Mouse (Mus musculus) liver, adult 2 months (tissue): ENCODE results near the gene Fam221b.

ENCODE experiments used
- CTCF ChIP-seq: fragments of 200-500 bp; IDR thresholded peaks from 2 replicates; pipeline ENCODE4 v1.5.1; 2011; ENCODE audit warnings: low read depth, low read length, control low read depth
- POLR2A ChIP-seq: fragments of 200-500 bp; IDR thresholded peaks from 2 replicates; pipeline ENCODE4 v1.6.1; 2011; ENCODE audit warnings: low read length, control low read depth; ENCODE audit not compliant: insufficient read depth; ENCODE audit errors: extremely low read depth

DNA sequence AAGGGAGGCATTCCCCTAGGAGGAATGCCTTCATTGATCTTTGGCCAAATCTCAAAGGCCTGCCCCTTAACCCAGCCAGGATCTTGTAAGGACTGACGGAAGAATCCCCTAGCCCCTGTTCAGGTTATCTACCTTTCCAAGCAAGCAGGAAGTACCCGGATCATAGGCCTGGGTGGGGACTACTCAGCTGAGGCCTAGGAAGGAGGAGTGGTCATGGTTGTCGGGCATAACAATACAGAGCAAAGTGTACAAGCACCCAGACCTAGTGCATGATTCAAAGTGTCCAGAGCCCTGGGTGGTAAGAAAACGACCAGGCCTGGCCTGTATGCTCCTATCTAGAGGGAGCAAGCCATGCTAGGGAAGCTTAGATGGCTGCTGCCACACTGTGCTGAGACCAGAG, 6.7 kb upstream of the Fam221b start:
- TF ChIP-seq CTCF (no peak), POLR2A (no peak)
